Mouse (Mus musculus) skeletal muscle tissue, postnatal 0 days (tissue): ENCODE measurements around the gene Olfr697. TPM values are rescaled to one million over a fixed set of nuclear protein-coding genes. Genes with fewer than 3 reads are reported as not detected.

Source experiments
- polyA plus RNA-seq: library from polyadenylated mRNA; unstranded; fragments of >200 nt; fragmentation: Nextera tagmentation; extraction: Ambion mirVana; gene quantifications from 2 replicates; pipeline ENCODE4 v1.2.1, GENCODE M21; 2015

Olfr697 gene
- polyA plus RNA-seq, result not detected in 2 replicates

GRCm38 (mm10) chr7:106742343-106742742 is at the start of gene Olfr697:
Gene Olfr697 (minus strand): TSS chr7:106742443.

GRCm38 (mm10) chr7:106755297-106755696 is 13.1 kb upstream of the Olfr697 start, which contains the start of gene Olfr698:
Gene Olfr698 (minus strand): TSS chr7:106755397.

DNA sequence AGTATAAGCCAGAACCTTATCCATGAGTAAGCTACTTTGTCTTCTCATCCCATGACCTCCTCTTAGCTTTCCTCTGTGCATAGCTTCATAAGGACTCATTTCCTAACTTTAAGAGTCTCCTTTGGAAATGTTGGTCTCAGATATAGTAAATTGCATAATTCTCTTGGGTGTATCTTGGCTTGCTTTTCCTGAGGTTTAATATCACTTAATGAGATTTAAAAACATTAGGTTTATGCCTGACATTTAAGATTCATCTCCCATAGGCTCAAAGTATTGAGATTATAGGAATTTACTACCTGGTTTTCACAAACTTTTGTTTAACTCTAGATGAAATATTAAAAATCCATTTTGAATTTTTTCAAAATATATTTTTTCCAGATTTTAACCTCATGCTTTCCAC is 25.9 kb downstream of the Olfr697 start, which contains the start of gene Olfr695:
Gene Olfr695 (minus strand): TSS at position 101 of the 400 bp plus-strand sequence.

DNA sequence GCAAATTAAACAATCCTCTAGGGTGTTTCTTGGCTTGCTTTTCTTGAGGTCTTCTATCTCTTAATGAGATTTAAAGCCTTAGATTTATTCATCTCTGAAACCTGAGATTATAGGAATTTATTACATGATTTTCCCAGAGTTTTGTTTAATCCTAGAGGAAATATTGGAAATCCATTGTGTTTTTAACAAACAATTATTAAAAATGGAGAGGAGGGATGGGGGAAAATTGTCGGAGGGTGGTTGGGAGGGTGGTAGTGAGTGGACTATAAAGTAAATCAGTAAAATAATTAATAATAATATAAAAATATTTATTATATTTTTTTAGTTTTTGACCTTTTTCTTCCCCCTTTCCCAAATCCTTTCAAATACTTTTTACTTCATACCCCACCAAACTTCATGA is 50.5 kb downstream of the Olfr697 start, which contains the start of gene Olfr694:
Gene Olfr694 (minus strand): TSS at position 101 of the 400 bp plus-strand sequence.

Other genes with a start within 250 kb of the Olfr697 start
- not detected in 2 replicates for gene Olfr693, start 61.9 kb downstream of the Olfr697 start, polyA plus RNA-seq
- gene Olfr694, start 50.6 kb downstream of the Olfr697 start, polyA plus RNA-seq, result not detected in 2 replicates
- gene Olfr695, start 26.0 kb downstream of the Olfr697 start, polyA plus RNA-seq, result not detected in 2 replicates
- not detected in 2 replicates for gene Olfr698, start 13.0 kb upstream of the Olfr697 start, polyA plus RNA-seq
- not detected in 2 replicates for gene Olfr699, start 50.8 kb upstream of the Olfr697 start, polyA plus RNA-seq
- gene Olfr700, start 66.4 kb upstream of the Olfr697 start, polyA plus RNA-seq, result not detected in 2 replicates
- not detected in 2 replicates for gene Olfr701, start 71.7 kb upstream of the Olfr697 start, polyA plus RNA-seq
- gene Olfr702, start 91.5 kb upstream of the Olfr697 start, polyA plus RNA-seq, result not detected in 2 replicates
- not detected in 2 replicates for gene Olfr703, start 100.9 kb upstream of the Olfr697 start, polyA plus RNA-seq
- not detected in 2 replicates for gene Olfr704, start 120.7 kb upstream of the Olfr697 start, polyA plus RNA-seq
- gene Olfr705, start 134.4 kb upstream of the Olfr697 start, polyA plus RNA-seq, result not detected in 2 replicates
- not detected in 2 replicates for gene Olfr706, start 145.7 kb upstream of the Olfr697 start, polyA plus RNA-seq
- gene Olfr707, start 158.8 kb upstream of the Olfr697 start, polyA plus RNA-seq, result not detected in 2 replicates
- gene Olfr1532-ps1, start 165.6 kb upstream of the Olfr697 start, polyA plus RNA-seq, result not detected in 2 replicates
- not detected in 2 replicates for gene Olfr709-ps1, start 189.8 kb upstream of the Olfr697 start, polyA plus RNA-seq
- not detected in 2 replicates for gene Olfr710, start 205.9 kb upstream of the Olfr697 start, polyA plus RNA-seq
- not detected in 2 replicates for gene Olfr6, start 221.5 kb upstream of the Olfr697 start, polyA plus RNA-seq
- gene Olfr711, start 233.0 kb upstream of the Olfr697 start, polyA plus RNA-seq, result not detected in 2 replicates